Mouse (Mus musculus) c-Kit-positive CD71-positive TER-119-positive erythroid progenitor cells, embryonic 14.5 days (primary cell): ENCODE results near the gene Map6.

Experiments used
- DNase-seq: peaks from one replicate; pipeline ENCODE4 v3.0.0-alpha.2; 2013; ENCODE audit warnings: low spot score

Gene Map6

GRCm38 (mm10) chr7:99264597-99264996 is 2.6 kb upstream of the Map6 start:
- DNase-seq, result no peak

GRCm38 (mm10) chr7:99267897-99268505 is 754 bp downstream of the Map6 start:
- DNase-seq, result no peak

- no peak for DNase-seq
Observed at GRCm38 (mm10) chr7:99268506-99268900, 1.3 kb downstream of the Map6 start.

DNA sequence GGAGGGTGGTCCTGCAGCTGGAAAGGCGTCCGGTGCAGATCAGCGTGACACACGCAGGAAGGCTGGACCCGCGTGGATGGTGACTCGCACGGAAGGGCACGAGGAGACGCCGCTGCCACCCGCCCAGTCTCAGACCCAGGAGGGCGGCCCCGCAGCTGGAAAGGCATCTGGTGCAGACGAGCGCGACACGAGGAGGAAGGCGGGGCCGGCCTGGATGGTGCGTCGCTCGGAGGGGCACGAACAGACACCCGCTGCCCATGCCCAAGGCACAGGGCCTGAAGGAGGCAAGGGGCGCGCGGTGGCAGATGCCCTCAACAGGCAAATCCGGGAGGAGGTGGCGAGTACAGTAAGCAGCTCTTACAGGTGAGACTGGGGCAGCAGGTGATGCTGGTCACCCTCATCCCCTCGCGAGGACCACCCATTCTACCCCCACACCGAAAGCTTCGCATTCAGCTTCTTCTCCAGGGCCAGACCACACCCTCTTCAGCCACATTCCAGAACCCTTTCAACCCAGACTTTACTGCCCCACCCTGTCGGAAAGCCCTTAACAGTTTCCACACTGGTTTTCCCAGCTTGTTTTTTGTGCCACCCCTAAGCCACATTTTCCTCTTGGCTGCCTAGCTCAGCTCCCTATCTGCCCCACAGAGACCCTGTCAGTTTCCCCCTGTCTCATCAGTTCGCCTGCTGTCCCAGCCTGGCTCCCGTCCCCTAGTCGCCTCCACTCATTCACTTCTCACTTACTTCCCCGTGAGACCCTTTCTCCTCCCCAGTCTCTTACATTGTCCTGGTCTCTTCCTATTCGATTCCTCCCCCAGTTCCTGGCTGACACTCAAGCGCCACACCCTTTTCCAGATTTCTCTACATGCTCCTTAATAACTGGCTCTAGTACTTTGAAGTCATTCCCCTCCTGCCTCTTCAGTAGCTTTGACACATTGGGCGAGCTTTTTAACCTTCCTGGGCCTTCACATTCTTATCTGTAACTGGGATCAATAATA is 2.0 kb downstream of the Map6 start:
- DNase-seq, result no peak

- no peak for DNase-seq
Observed at GRCm38 (mm10) chr7:99271630-99272029, 4.4 kb downstream of the Map6 start.

- no peak for DNase-seq
Observed at GRCm38 (mm10) chr7:99275131-99275530, 7.9 kb downstream of the Map6 start.

GRCm38 (mm10) chr7:99276679-99277078 is 9.4 kb downstream of the Map6 start:
- DNase-seq, result no peak

DNA sequence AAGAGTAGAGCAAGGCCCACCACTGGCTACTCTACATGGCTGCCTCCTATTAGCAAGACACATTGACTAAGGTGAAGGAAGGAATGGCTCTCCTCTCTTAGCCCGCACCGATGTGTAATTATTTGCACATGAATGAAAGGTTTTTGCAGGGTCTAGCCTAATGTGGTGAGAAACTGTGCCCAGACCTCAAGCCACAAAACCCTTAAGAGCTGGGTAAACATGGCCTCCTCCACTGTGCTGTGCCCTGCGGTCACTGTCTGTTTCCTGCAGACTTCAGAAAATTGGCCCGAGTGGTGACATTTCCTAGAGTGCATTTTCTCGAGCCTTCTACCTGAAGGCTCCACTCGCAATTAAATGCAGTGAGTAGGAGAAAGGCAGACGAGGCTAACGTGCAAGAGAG is 11.1 kb downstream of the Map6 start:
- no peak for DNase-seq

DNA sequence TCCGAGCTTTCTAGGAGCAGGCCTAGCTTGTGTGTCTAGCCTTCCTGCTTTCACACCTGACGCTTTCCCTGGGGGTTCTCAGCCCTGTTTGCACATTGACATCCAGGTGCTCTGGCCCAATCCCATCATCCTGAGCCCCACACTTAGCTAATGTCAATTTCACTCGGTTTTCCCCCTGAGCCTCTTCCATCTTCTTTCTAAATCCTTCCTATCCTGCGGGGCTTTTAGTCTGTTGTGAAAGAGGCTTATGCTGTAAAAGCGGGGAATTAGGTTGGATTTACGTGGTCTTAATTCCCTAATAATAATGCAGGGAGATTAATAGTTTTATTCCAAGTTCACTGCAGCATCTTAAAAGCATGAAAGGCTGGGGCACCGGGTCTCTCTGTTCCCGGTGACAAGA is 12.3 kb downstream of the Map6 start:
- no peak for DNase-seq

GRCm38 (mm10) chr7:99287287-99287686 is 20.0 kb downstream of the Map6 start:
- no peak for DNase-seq

GRCm38 (mm10) chr7:99290008-99290407 is 22.8 kb downstream of the Map6 start:
- DNase-seq, result no peak

- DNase-seq, result no peak
Observed at GRCm38 (mm10) chr7:99290925-99291324, 23.7 kb downstream of the Map6 start.

DNA sequence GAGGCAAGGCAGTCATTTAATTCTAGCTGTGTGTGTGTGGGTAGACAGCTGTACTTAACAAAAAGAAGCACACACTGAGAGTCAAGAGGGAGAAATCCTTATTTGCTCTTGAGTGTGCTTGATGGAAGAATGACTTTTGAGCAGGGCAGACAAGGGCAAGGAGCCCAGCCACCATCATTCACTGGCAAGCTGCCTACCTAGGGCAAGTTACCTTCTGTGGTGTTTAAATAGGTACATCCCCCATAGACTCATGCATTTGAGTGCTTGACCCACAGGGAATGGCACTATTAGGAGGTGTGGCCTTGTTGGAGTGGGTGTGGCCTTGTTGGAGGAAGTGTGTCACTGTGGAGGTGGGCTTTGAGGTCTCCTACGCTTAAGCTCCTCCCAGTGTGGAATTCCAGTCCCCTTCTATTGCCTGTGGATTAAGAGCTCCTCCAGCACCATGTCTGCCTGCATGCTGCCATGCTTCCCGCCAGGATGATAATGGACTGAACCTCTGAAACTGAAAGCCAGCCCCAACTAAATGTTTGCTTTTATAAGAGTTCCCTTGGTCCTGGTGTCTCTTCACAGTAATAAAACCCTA is 27.0 kb downstream of the Map6 start:
- DNase-seq, result no peak

GRCm38 (mm10) chr7:99295104-99295503 is 27.9 kb downstream of the Map6 start:
- DNase-seq, result no peak

DNA sequence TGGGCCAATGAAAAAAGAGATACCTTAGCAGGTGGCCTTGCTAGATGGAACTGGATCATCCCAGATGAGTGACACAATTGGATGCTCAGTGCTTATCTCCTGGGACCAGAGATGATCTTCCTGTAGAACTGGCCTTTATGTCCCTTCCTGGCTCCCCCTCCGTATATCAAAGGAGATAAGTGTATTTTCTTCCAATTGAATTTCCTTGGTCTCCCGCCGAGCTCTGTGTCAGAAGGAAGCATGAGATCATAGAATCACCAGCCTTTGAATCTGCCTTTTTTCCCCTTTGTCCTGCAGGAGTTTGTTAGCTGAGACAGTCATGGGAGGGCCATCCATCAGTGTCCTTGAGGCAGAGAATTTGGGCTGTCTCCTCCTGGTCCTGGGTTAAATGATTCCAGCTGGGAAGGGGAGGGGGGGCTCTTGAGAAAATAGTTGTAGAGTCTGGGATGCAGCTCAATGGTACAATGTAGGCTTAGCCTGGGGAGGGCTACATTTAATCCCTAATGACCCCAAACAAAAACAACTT is 33.5 kb downstream of the Map6 start:
- no peak for DNase-seq

DNA sequence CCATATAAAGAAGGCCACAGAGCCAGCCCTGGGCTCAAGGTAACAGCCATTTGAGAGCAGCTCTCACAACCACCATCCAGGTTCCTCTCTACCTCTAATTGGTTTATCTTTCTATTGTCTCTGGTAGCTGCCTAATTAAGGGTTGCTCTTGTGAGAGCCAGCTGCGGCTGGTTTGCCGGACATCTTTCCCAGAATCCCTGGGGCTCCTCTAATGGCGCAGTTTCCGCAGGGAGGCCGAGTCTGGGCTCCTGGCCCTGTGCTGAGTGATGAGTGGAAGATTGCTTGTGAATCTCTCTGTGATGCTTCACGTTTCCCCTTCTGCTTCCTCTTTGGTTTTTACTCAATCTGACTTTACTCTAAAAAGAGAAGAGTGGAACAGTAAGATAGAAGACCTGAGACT is 36.8 kb downstream of the Map6 start:
- no peak for DNase-seq

DNA sequence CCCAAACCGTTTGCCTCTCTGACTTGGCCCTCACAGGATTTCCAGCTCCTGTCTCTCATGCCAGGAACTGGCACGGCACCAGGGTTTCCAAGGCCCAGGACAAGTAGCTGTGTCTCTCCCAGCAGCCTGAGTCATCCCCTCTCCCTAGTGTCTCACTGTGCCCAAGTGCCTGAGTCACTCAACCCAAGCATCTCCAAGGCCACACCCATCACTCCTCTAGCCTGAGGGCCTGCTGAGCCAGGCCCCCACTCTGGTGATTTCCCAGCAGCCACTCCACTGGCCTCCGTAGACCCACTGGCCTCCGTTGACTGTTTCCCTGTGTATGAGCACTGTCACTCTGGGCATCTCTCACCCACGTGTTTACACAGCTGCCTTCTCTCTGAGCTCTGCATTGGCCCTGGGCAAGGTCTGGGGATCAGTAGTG is 37.7 kb downstream of the Map6 start:
- DNase-seq, result peak; percentile 3

GRCm38 (mm10) chr7:99305688-99306087 is 38.4 kb downstream of the Map6 start:
- DNase-seq, result no peak

- no peak for DNase-seq
Observed at GRCm38 (mm10) chr7:99306640-99307039, 39.4 kb downstream of the Map6 start.

GRCm38 (mm10) chr7:99311433-99311832 is 44.2 kb downstream of the Map6 start:
- DNase-seq, result no peak

GRCm38 (mm10) chr7:99312058-99312457 is 44.8 kb downstream of the Map6 start:
- DNase-seq, result no peak

GRCm38 (mm10) chr7:99312671-99313143 is 45.5 kb downstream of the Map6 start:
- no peak for DNase-seq

GRCm38 (mm10) chr7:99313253-99313652 is 46.0 kb downstream of the Map6 start:
- no peak for DNase-seq
